Comparison of ENCODE assay signal across 31 mouse cellular contexts in the genomic region with DNA sequence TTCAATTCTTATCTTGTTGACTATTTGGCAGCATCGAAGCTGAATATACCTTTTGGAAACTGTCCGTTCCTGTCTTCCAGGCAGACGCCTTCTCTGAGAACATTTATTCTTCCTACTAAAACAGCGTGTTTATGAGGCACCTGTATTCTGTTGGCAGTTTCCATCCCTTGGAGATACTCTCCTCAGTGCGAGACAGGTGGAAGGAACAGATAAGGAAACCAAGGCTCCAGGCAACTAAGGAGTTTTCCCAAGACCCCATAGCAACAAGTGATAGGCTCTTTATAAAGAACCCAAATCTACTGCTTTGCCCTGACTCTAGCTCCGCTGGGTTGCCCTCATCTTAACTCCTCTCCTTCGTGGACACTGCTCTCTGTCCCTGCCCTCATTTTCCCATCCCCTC. TPM values are rescaled to one million over a fixed set of nuclear protein-coding genes. Genes with fewer than 3 reads are reported as not detected.
DNase-seq lines count a peak whose midpoint lies in the region; ATAC-seq and TF ChIP-seq lines count a peak whose summit lies in the region.
"Had no signal": no experiment of that assay in that cellular context is flagged by ENCODE, and none has a peak within 500 bp of the region (broad histone marks: within the 10 kb centered on the region; RNA-seq: fewer than 3 reads in every experiment).

No protein-coding gene starts in this region.

- no peak overlapping the region for H3K9ac ChIP-seq in forebrain, embryonic 13.5 days
- H3K9ac ChIP-seq in liver, embryonic 12.5 days: no peak overlapping the region
- no peak overlapping the region for H3K9ac ChIP-seq in liver, postnatal 0 days (replicated peaks)
- H3K9ac ChIP-seq in liver, embryonic 16.5 days (ENCODE audit: low read depth, low read length): no peak overlapping the region
- H3K9ac ChIP-seq: heart, embryonic 13.5 days; hindbrain, embryonic 15.5 days; limb, embryonic 15.5 days; lung, embryonic 15.5 days; midbrain, embryonic 13.5 days had no signal

- no peak for DNase-seq in forebrain, embryonic 10.5 days (ENCODE audit: extremely low spot score, low spot score)
- DNase-seq in liver, postnatal 0 days: no peak
- no peak for DNase-seq in embryo, embryonic 10.5 days (ENCODE audit: low spot score)
- no peak for DNase-seq in adrenal gland, postnatal 10 days
- DNase-seq: adrenal gland, postnatal 25 days; cerebellum, adult 8-10 months; cerebellum, postnatal 25 days; gastrocnemius, adult 2 months; gastrocnemius, postnatal 36 days; heart, adult 2 months; heart, postnatal 10 days; kidney, adult 18-20 months; kidney, postnatal 4 days had no signal

- peaks cover 31% of the 10 kb centered on the region for H3K4me1 ChIP-seq in forebrain, embryonic 10.5 days
- peaks cover 6% of the 10 kb centered on the region for H3K4me1 ChIP-seq in forebrain, embryonic 13.5 days
- H3K4me1 ChIP-seq in liver, embryonic 12.5 days: peaks cover 18% of the 10 kb centered on the region
- no peaks in the 10 kb centered on the region for H3K4me1 ChIP-seq in liver, postnatal 0 days (ENCODE audit: insufficient read depth)
- no peaks in the 10 kb centered on the region for H3K4me1 ChIP-seq in cortical plate, adult 2 months (ENCODE audit: control insufficient read depth, insufficient read depth, low read length)
- no peaks in the 10 kb centered on the region for H3K4me1 ChIP-seq in liver, embryonic 16.5 days (ENCODE audit: control insufficient read depth, low read depth, low read length)
- H3K4me1 ChIP-seq: heart, embryonic 13.5 days; limb, embryonic 15.5 days; lung, embryonic 15.5 days had no signal

- H3K4me3 ChIP-seq in forebrain, embryonic 10.5 days: no peak overlapping the region
- no peak overlapping the region for H3K4me3 ChIP-seq in forebrain, embryonic 13.5 days
- H3K4me3 ChIP-seq in liver, embryonic 12.5 days: no peak overlapping the region
- no peak overlapping the region for H3K4me3 ChIP-seq in liver, postnatal 0 days (ENCODE audit: low read depth, low read length)
- no peak overlapping the region for H3K4me3 ChIP-seq in cortical plate, adult 2 months (ENCODE audit: insufficient read depth, low read length)
- no peak overlapping the region for H3K4me3 ChIP-seq in liver, embryonic 16.5 days (ENCODE audit: low read depth, low read length)
- H3K4me3 ChIP-seq: erythroblast, embryonic 14.5 days; gastrocnemius, adult 2 months; heart, adult 2 months; heart, embryonic 13.5 days; hindbrain, embryonic 15.5 days; limb, embryonic 10.5 days; limb, embryonic 15.5 days; lung, embryonic 15.5 days; midbrain, embryonic 13.5 days had no signal

- no peak for TF ChIP-seq POLR2A in cortical plate, adult 2 months (IDR thresholded peaks at IDR 0.05; ENCODE audit: extremely low read depth, insufficient read depth, low read length)

- H3K27me3 ChIP-seq in forebrain, embryonic 10.5 days (ENCODE audit: poor library complexity, severe bottlenecking): no peaks in the 10 kb centered on the region; the same call in 1 of the 2 replicates
- no peaks in the 10 kb centered on the region for H3K27me3 ChIP-seq in forebrain, embryonic 13.5 days
- H3K27me3 ChIP-seq in liver, embryonic 12.5 days (replicated peaks): 0 out of 2 replicates have a peak, but pooled peaks cover 3% of the 10 kb centered on the region
- no peaks in the 10 kb centered on the region for H3K27me3 ChIP-seq in liver, postnatal 0 days (ENCODE audit: insufficient read depth, low read length)
- H3K27me3 ChIP-seq in liver, embryonic 16.5 days (ENCODE audit: control insufficient read depth, insufficient read depth, low read depth, low read length): no peaks in the 10 kb centered on the region
- H3K27me3 ChIP-seq: heart, embryonic 13.5 days; hindbrain, embryonic 15.5 days; lung, embryonic 15.5 days; midbrain, embryonic 13.5 days; Patski had no signal

- WGBS in forebrain, embryonic 10.5 days: 70% methylated on average over 7 of the region's 7 CpGs
- WGBS in forebrain, embryonic 13.5 days: 63% methylated on average over 7 of the region's 7 CpGs
- 32% methylated on average over 7 of the region's 7 CpGs for WGBS in liver, embryonic 12.5 days (ENCODE audit: insufficient replicate concordance)
- 52% methylated on average over 7 of the region's 7 CpGs for WGBS in liver, postnatal 0 days (ENCODE audit: insufficient replicate concordance)
- 34% methylated on average over 7 of the region's 7 CpGs for WGBS in liver, embryonic 16.5 days (ENCODE audit: insufficient replicate concordance)

- H3K9me3 ChIP-seq in forebrain, embryonic 10.5 days: no peaks in the 10 kb centered on the region
- H3K9me3 ChIP-seq in forebrain, embryonic 13.5 days (replicated peaks): no peaks in the 10 kb centered on the region
- no peaks in the 10 kb centered on the region for H3K9me3 ChIP-seq in liver, embryonic 12.5 days (replicated peaks)
- no peaks in the 10 kb centered on the region for H3K9me3 ChIP-seq in liver, postnatal 0 days (ENCODE audit: low read length)
- no peaks in the 10 kb centered on the region for H3K9me3 ChIP-seq in liver, embryonic 16.5 days (replicated peaks; ENCODE audit: control insufficient read depth, low read length)
- H3K9me3 ChIP-seq: heart, embryonic 13.5 days; hindbrain, embryonic 15.5 days; limb, embryonic 10.5 days; limb, embryonic 15.5 days; lung, embryonic 15.5 days; midbrain, embryonic 13.5 days had no signal

- ATAC-seq in forebrain, embryonic 13.5 days: no peak
- ATAC-seq in liver, embryonic 12.5 days: peak; percentile 85
- ATAC-seq in liver, postnatal 0 days: no peak
- ATAC-seq in liver, embryonic 16.5 days (ENCODE audit: low read depth): peak; percentile 55
- ATAC-seq: forebrain, embryonic 14.5 days; Patski had no signal

- TF ChIP-seq EP300 in liver, postnatal 0 days (IDR thresholded peaks at IDR 0.05; ENCODE audit: low read depth): no peak

- no peak for TF ChIP-seq CTCF in liver, postnatal 0 days (IDR thresholded peaks at IDR 0.05; ENCODE audit: low read depth)
- no peak for TF ChIP-seq CTCF in cortical plate, adult 2 months (IDR thresholded peaks at IDR 0.05; ENCODE audit: extremely low read depth, insufficient read depth, low read length)

- no peak overlapping the region for H3K4me2 ChIP-seq in forebrain, embryonic 13.5 days
- H3K4me2 ChIP-seq in liver, embryonic 12.5 days: peak overlapping the region; percentile 27
- no peak overlapping the region for H3K4me2 ChIP-seq in liver, postnatal 0 days (ENCODE audit: low read depth, low read length)
- no peak overlapping the region for H3K4me2 ChIP-seq in liver, embryonic 16.5 days (ENCODE audit: low read depth, low read length)
- H3K4me2 ChIP-seq: heart, embryonic 13.5 days; hindbrain, embryonic 15.5 days; limb, embryonic 15.5 days; lung, embryonic 15.5 days; midbrain, embryonic 13.5 days had no signal

- H3K36me3 ChIP-seq in forebrain, embryonic 10.5 days (replicated peaks): no peaks in the 10 kb centered on the region
- H3K36me3 ChIP-seq in forebrain, embryonic 13.5 days (ENCODE audit: poor library complexity, severe bottlenecking): no peaks in the 10 kb centered on the region
- no peaks in the 10 kb centered on the region for H3K36me3 ChIP-seq in liver, embryonic 12.5 days
- H3K36me3 ChIP-seq in liver, postnatal 0 days (replicated peaks; ENCODE audit: insufficient read depth, low read length): no peaks in the 10 kb centered on the region
- H3K36me3 ChIP-seq in liver, embryonic 16.5 days (ENCODE audit: control insufficient read depth, insufficient read depth): no peaks in the 10 kb centered on the region
- H3K36me3 ChIP-seq: heart, embryonic 13.5 days; hindbrain, embryonic 15.5 days; limb, embryonic 10.5 days; limb, embryonic 15.5 days; lung, embryonic 15.5 days; midbrain, embryonic 13.5 days had no signal

- H3K27ac ChIP-seq in forebrain, embryonic 10.5 days: peak overlapping the region; percentile 74
- H3K27ac ChIP-seq in forebrain, embryonic 13.5 days: no peak overlapping the region
- peak overlapping the region; percentile 46; the same call in 1 of the 2 replicates for H3K27ac ChIP-seq in liver, embryonic 12.5 days
- no peak overlapping the region for H3K27ac ChIP-seq in liver, postnatal 0 days (ENCODE audit: low read depth)
- peak overlapping the region; percentile 34; the same call in 1 of the 2 replicates for H3K27ac ChIP-seq in cortical plate, adult 2 months (ENCODE audit: insufficient read depth, low read length)
- H3K27ac ChIP-seq in liver, embryonic 16.5 days (ENCODE audit: low read length): no peak overlapping the region
- H3K27ac ChIP-seq: gastrocnemius, adult 2 months; heart, adult 2 months; heart, embryonic 13.5 days; hindbrain, embryonic 15.5 days; kidney, postnatal 0 days; limb, embryonic 10.5 days; limb, embryonic 15.5 days; lung, embryonic 15.5 days; midbrain, embryonic 13.5 days had no signal

RNA-seq across cellular contexts. Expression of a gene that starts 8.5 kb away (rescaled TPM):
- polyA plus RNA-seq in forebrain, embryonic 10.5 days (2016; fragmentation: Nextera tagmentation; extraction: Ambion mirVana): 19.7 and 21.3 TPM in 2 replicates
- polyA plus RNA-seq in forebrain, embryonic 13.5 days (2015; fragmentation: Nextera tagmentation; extraction: Ambion mirVana): 47.8 and 50.6 TPM in 2 replicates
- 1.1 and 1.5 TPM in 2 replicates for polyA plus RNA-seq in liver, embryonic 12.5 days (2016; fragmentation: Nextera tagmentation; extraction: Ambion mirVana)
- 25.2 and 26.4 TPM in 2 replicates for polyA plus RNA-seq in liver, postnatal 0 days (2015; fragmentation: Nextera tagmentation; extraction: Ambion mirVana)
- polyA plus RNA-seq in cortical plate, adult 2 months (2012; rRNA removed): 88.2 and 97.6 TPM in 2 replicates
- 3.2 and 4.5 TPM in 2 replicates for polyA plus RNA-seq in liver, embryonic 16.5 days (2015; fragmentation: Nextera tagmentation; extraction: Ambion mirVana)
- total RNA-seq in adrenal gland, postnatal 10 days (2021): 10 to 100 TPM; 10.3 to 10.5 TPM
- total RNA-seq: megakaryocyte, adult 5-6 weeks; monocyte, adult 5-6 weeks had no signal

RNA-seq across cellular contexts. Expression of a gene that starts 48.3 kb away (rescaled TPM):
- 19.4 and 21.9 TPM in 2 replicates for polyA plus RNA-seq in forebrain, embryonic 10.5 days (2016; fragmentation: Nextera tagmentation; extraction: Ambion mirVana)
- 21.1 and 21.8 TPM in 2 replicates for polyA plus RNA-seq in forebrain, embryonic 13.5 days (2015; fragmentation: Nextera tagmentation; extraction: Ambion mirVana)
- 1.4 and 1.7 TPM in 2 replicates for polyA plus RNA-seq in liver, embryonic 12.5 days (2016; fragmentation: Nextera tagmentation; extraction: Ambion mirVana)
- 0.12 and 0.29 TPM in 2 replicates for polyA plus RNA-seq in liver, postnatal 0 days (2015; fragmentation: Nextera tagmentation; extraction: Ambion mirVana)
- polyA plus RNA-seq in cortical plate, adult 2 months (2012; rRNA removed): 59.8 and 67.8 TPM in 2 replicates
- 0.19 and 0.22 TPM in 2 replicates for polyA plus RNA-seq in liver, embryonic 16.5 days (2015; fragmentation: Nextera tagmentation; extraction: Ambion mirVana)
- total RNA-seq in adrenal gland, postnatal 10 days (2021): 10 to 100 TPM; 53.0 to 67.0 TPM
- total RNA-seq: CH12.LX; hematopoietic stem cell, adult 5-6 weeks; megakaryocyte, adult 5-6 weeks; monocyte, adult 5-6 weeks had no signal
- polyA plus RNA-seq: erythroblast, embryonic 14.5 days had no signal

RNA-seq across cellular contexts. Expression of a gene that starts 51.2 kb away (rescaled TPM):
- polyA plus RNA-seq in forebrain, embryonic 10.5 days (2016; fragmentation: Nextera tagmentation; extraction: Ambion mirVana): 82.0 and 90.0 TPM in 2 replicates
- 28.1 and 30.7 TPM in 2 replicates for polyA plus RNA-seq in forebrain, embryonic 13.5 days (2015; fragmentation: Nextera tagmentation; extraction: Ambion mirVana)
- polyA plus RNA-seq in liver, embryonic 12.5 days (2016; fragmentation: Nextera tagmentation; extraction: Ambion mirVana): 39.7 and 43.0 TPM in 2 replicates
- polyA plus RNA-seq in liver, postnatal 0 days (2015; fragmentation: Nextera tagmentation; extraction: Ambion mirVana): 28.5 and 33.2 TPM in 2 replicates
- 50.6 and 51.6 TPM in 2 replicates for polyA plus RNA-seq in cortical plate, adult 2 months (2012; rRNA removed)
- polyA plus RNA-seq in liver, embryonic 16.5 days (2015; fragmentation: Nextera tagmentation; extraction: Ambion mirVana): 42.3 and 45.4 TPM in 2 replicates
- total RNA-seq in adrenal gland, postnatal 10 days (2021): 10 to 100 TPM; 61.0 to 68.2 TPM

Comparison
In these comparisons a context has a peak if more than half of its experiments do, and no peak if none do; other contexts are left out.
1. H3K27ac ChIP-seq: peak in forebrain, embryonic 10.5 days (single experiment), liver, embryonic 12.5 days (single experiment) and cortical plate, adult 2 months (single experiment); none in forebrain, embryonic 13.5 days (single experiment), liver, postnatal 0 days (single experiment) and liver, embryonic 16.5 days (single experiment).
2. ATAC-seq: peak in liver, embryonic 12.5 days (single experiment) and liver, embryonic 16.5 days (single experiment); none in forebrain, embryonic 13.5 days (single experiment) and liver, postnatal 0 days (single experiment).